Mouse (Mus musculus): Measurements from ENCODE around the gene Gm4027. TPM values are rescaled to one million over a fixed set of nuclear protein-coding genes. Genes with fewer than 3 reads are reported as not detected.
"Not testable (repeated sequence)": the region's sequence is repeated elsewhere in the genome, so short reads cannot be mapped to it uniquely, and the experiment has no call there.

Gene Gm4027
- polyA plus RNA-seq (2012; rRNA removed) = not detected in 2 replicates

DNA sequence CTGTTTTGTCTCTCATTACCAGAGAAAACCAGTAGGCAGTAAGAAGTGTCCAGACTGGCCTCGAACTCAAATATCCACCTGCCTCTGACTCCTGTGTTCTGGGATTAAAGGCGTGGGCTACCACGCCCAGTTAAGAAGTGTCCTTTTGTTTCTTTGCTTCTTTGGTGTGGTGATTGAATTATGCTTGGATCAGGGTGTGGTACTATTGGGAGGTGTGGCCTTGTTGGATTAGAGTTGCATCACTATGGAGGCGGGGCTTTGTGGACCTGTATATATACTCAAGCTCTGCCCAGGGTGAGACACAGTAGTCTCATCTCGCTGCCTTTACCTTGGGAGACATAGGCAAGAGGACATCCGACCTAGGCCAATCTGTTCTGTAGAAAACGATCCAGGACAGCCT is at the start of gene Gm4027:
Gene Gm4027 (plus strand): TSS at position 301 of the 400 bp plus-strand sequence.
- not testable (repeated sequence) for H3K4me1 ChIP-seq (ENCODE audit: control insufficient read depth, insufficient read depth, low read length); H3K4me3 ChIP-seq (replicated peaks; ENCODE audit: insufficient read depth, low read depth, low read length); H3K27me3 ChIP-seq (ENCODE audit: control insufficient read depth, insufficient read depth, low read length); DNase-seq; H3K27ac ChIP-seq (ENCODE audit: insufficient read depth, low read length)
- 86% methylated on average over 6 of the region's 7 CpGs for WGBS

- not testable (repeated sequence) for DNase-seq; H3K27me3 ChIP-seq (ENCODE audit: control insufficient read depth, insufficient read depth, low read length); H3K27ac ChIP-seq (ENCODE audit: insufficient read depth, low read length); H3K4me1 ChIP-seq (ENCODE audit: control insufficient read depth, insufficient read depth, low read length); H3K4me3 ChIP-seq (replicated peaks; ENCODE audit: insufficient read depth, low read depth, low read length)
- WGBS = 5% methylated on average over 2 of the region's 2 CpGs
Observed at GRCm38 (mm10) chr12:87601388-87601787, 17.3 kb upstream of the Gm4027 start.

DNA sequence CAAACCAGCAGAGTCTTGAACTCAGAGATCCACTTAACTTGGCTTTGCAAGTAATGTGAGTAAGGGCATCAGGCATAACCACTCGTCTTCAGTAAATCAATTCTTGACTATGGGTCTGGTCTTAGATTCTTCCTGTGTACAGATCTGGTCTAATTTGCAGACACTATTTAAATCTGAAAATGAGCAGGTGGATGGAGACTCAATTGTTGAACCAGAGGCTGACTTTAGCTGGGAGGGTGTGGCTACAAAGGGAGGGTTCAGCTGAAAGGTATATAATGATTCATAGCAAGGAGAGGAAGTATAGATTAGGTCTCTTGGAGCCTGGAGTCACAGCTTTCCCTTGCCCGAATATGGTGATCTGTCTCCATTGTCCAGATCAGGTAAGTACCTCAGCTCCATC is 16.3 kb upstream of the Gm4027 start, which contains the start of gene Oog1:
Gene Oog1 (plus strand): TSS at position 301 of the 400 bp plus-strand sequence.
- DNase-seq; H3K4me1 ChIP-seq (ENCODE audit: control insufficient read depth, insufficient read depth, low read length); H3K4me3 ChIP-seq (replicated peaks; ENCODE audit: insufficient read depth, low read depth, low read length); H3K27me3 ChIP-seq (ENCODE audit: control insufficient read depth, insufficient read depth, low read length); H3K27ac ChIP-seq (ENCODE audit: insufficient read depth, low read length): not testable (repeated sequence)
- WGBS = 75% methylated on average over 1 of the region's 2 CpGs

DNA sequence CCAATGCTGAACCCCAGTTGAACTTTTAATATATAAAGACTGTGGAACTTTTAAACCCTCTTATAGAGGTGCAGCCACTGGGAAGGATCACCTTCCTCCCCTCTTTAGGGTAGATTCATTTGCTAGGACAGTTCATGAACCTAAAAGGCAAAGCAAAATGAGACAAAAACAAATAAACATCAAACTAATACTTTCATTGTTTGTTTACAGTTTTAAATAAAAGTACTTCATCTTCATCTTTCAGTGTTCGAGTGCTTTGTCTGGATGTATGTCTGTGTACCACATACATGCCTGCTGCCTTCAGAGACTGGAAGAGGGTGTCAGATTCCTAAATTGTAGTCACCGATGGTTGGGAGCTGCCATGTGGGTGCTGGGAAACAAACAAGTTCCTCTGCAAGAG is 25.9 kb downstream of the Gm4027 start, which contains the start of gene Gm16381:
Gene Gm16381 (minus strand): TSS at position 101 of the 400 bp plus-strand sequence.
- not testable (repeated sequence) for H3K27ac ChIP-seq (ENCODE audit: insufficient read depth, low read length); H3K27me3 ChIP-seq (ENCODE audit: control insufficient read depth, insufficient read depth, low read length); DNase-seq; H3K4me3 ChIP-seq (replicated peaks; ENCODE audit: insufficient read depth, low read depth, low read length); H3K4me1 ChIP-seq (ENCODE audit: control insufficient read depth, insufficient read depth, low read length)
- WGBS = 78% methylated on average over 2 of the region's 2 CpGs

GRCm38 (mm10) chr12:87652916-87653703 is 34.4 kb downstream of the Gm4027 start:
- H3K27ac ChIP-seq (ENCODE audit: insufficient read depth, low read length); H3K4me3 ChIP-seq (replicated peaks; ENCODE audit: insufficient read depth, low read depth, low read length); H3K4me1 ChIP-seq (ENCODE audit: control insufficient read depth, insufficient read depth, low read length); H3K27me3 ChIP-seq (ENCODE audit: control insufficient read depth, insufficient read depth, low read length); DNase-seq: not testable (repeated sequence)
- WGBS = 58% methylated on average over 2 of the region's 4 CpGs

Other genes with a start within 250 kb of the Gm4027 start
- gene Sptlc2, start 230.5 kb upstream of the Gm4027 start, polyA plus RNA-seq (2012; rRNA removed) = 23.3 and 25.2 TPM in 2 replicates
- gene Slirp, start 175.0 kb upstream of the Gm4027 start, polyA plus RNA-seq (2012; rRNA removed) = 82.7 and 86.7 TPM in 2 replicates
- 18.3 and 22.0 TPM in 2 replicates for gene Alkbh1, start 174.9 kb upstream of the Gm4027 start, polyA plus RNA-seq (2012; rRNA removed)
- 46.3 and 50.7 TPM in 2 replicates for gene Snw1, start 146.6 kb upstream of the Gm4027 start, polyA plus RNA-seq (2012; rRNA removed)
- not detected in 2 replicates for gene Gm5788, start 124.1 kb upstream of the Gm4027 start, polyA plus RNA-seq (2012; rRNA removed)
- gene Gm8300, start 104.6 kb upstream of the Gm4027 start, polyA plus RNA-seq (2012; rRNA removed) = not detected in 2 replicates
- gene Oog1, start 16.2 kb upstream of the Gm4027 start, polyA plus RNA-seq (2012; rRNA removed) = not detected in 2 replicates
- not detected in 2 replicates for gene Gm16381, start 25.8 kb downstream of the Gm4027 start, polyA plus RNA-seq (2012; rRNA removed)
- not detected in 2 replicates for gene Gm21319, start 156.9 kb downstream of the Gm4027 start, polyA plus RNA-seq (2012; rRNA removed)
- not detected in 2 replicates for gene Gm21936, start 176.6 kb downstream of the Gm4027 start, polyA plus RNA-seq (2012; rRNA removed)
- not detected in 2 replicates for gene BB287469, start 197.7 kb downstream of the Gm4027 start, polyA plus RNA-seq (2012; rRNA removed)
- not detected in 2 replicates for gene Gm2001, start 223.5 kb downstream of the Gm4027 start, polyA plus RNA-seq (2012; rRNA removed)

Data from cerebellum, adult 2 months (tissue).